Mouse (Mus musculus) lung, adult 2 months (tissue): ENCODE data around the gene Glb1l2.

Source experiments
- CTCF ChIP-seq: fragments of 200-500 bp; IDR thresholded peaks from 2 replicates; pipeline ENCODE4 v1.5.1; 2011; ENCODE audit warnings: mild to moderate bottlenecking, low read length, control low read depth; ENCODE audit not compliant: insufficient read depth
- POLR2A ChIP-seq: fragments of 200-500 bp; IDR thresholded peaks from 2 replicates; pipeline ENCODE4 v1.6.1; 2011; ENCODE audit warnings: low read depth, mild to moderate bottlenecking, control low read depth, low read length, borderline replicate concordance; ENCODE audit errors: extremely low read depth

DNA sequence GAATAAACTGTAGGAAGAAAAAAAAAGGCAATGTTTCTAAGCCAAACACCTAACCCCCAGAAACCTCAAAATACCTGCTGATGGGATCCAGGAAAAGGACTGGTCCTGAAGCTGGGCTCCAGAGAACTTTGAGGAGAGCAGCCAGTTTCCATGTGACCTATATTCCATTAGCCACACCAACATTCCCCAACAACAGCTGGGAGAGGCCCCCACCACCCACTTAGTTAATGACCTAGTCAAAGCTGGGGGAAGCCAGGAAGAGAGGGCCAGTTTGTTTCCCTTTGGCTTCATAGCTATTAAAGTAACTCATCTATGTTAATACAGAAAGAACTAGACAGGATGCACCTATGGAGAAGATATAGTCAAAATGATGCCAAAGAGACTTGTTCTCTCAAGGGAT lies 1.9 kb downstream of the Glb1l2 start:
- TF ChIP-seq POLR2A (no peak), CTCF (no peak)
